8 mouse cellular contexts compared by ENCODE assay signal in genomic region chr9:21426013-21426412, GRCm38 (mm10). TPM values are rescaled to one million over a fixed set of nuclear protein-coding genes. Genes with fewer than 3 reads are reported as not detected.
DNase-seq lines count a peak whose midpoint lies in the region; ATAC-seq and TF ChIP-seq lines count a peak whose summit lies in the region.

No protein-coding gene starts in this region.

- TF ChIP-seq POLR2A in CH12.LX (IDR thresholded peaks at IDR 0.05; ENCODE audit: low read depth, low read length), result no peak

- peaks cover 11 to 50% of the 10 kb centered on the region in 2 experiments for H3K4me1 ChIP-seq in CH12.LX (ENCODE audit: control insufficient read depth in 1 of 2, insufficient read depth in 2 of 2)
- H3K4me1 ChIP-seq in hindbrain, embryonic 14.5 days (replicated peaks; ENCODE audit: control insufficient read depth, insufficient read depth, low read length), result peaks cover 24% of the 10 kb centered on the region
- peaks cover 68% of the 10 kb centered on the region for H3K4me1 ChIP-seq in liver, embryonic 13.5 days (replicated peaks)
- peaks cover 25% of the 10 kb centered on the region for H3K4me1 ChIP-seq in neural tube, embryonic 12.5 days

- H3K4me3 ChIP-seq in CH12.LX (replicated peaks in 1 of 3; ENCODE audit: low read depth in 2 of 3, low read length in 2 of 3, poor library complexity in 1 of 3), result peak overlapping the region; percentile 89 to 91 (median 90)
- peak overlapping the region; percentile 72 for H3K4me3 ChIP-seq in hindbrain, embryonic 14.5 days (replicated peaks; ENCODE audit: low read length)
- H3K4me3 ChIP-seq in liver, embryonic 13.5 days (replicated peaks), result peak overlapping the region; percentile 91
- peak overlapping the region; percentile 93 for H3K4me3 ChIP-seq in neural tube, embryonic 12.5 days

- DNase-seq in CH12.LX (ENCODE audit: extremely low read depth) (peak; percentile 34), ZHBTc4 (ENCODE audit: low read depth, low spot score) (peak; percentile 53)
- DNase-seq in hindbrain, embryonic 14.5 days (ENCODE audit: low spot score), result no peak
- no peak for DNase-seq in liver, embryonic 13.5 days
- no peak for DNase-seq in ovary, postnatal 36 days (ENCODE audit: low spot score)
- DNase-seq in embryo, embryonic 11 days, result no peak
- no peak for DNase-seq in ovary, postnatal 10 days (ENCODE audit: low spot score)

- peak overlapping the region; percentile 88 for H3K4me2 ChIP-seq in CH12.LX (ENCODE audit: insufficient read depth, low read depth, poor library complexity, severe bottlenecking)
- peak overlapping the region; percentile 85 for H3K4me2 ChIP-seq in hindbrain, embryonic 14.5 days (replicated peaks)
- H3K4me2 ChIP-seq in liver, embryonic 13.5 days, result peak overlapping the region; percentile 90
- peak overlapping the region; percentile 87 for H3K4me2 ChIP-seq in neural tube, embryonic 12.5 days (replicated peaks)

- H3K9ac ChIP-seq in CH12.LX (ENCODE audit: insufficient read depth, low read depth), result peak overlapping the region; percentile 80
- peak overlapping the region; percentile 80 for H3K9ac ChIP-seq in hindbrain, embryonic 14.5 days
- peak overlapping the region; percentile 97 for H3K9ac ChIP-seq in liver, embryonic 13.5 days
- H3K9ac ChIP-seq in neural tube, embryonic 12.5 days, result peak overlapping the region; percentile 92

- WGBS in hindbrain, embryonic 14.5 days, result 33% methylated on average over 1 of the region's 1 CpGs
- 0% methylated on average over 1 of the region's 1 CpGs for WGBS in liver, embryonic 13.5 days (ENCODE audit: insufficient replicate concordance)
- WGBS in neural tube, embryonic 12.5 days, result 17% methylated on average over 1 of the region's 1 CpGs

- in situ Hi-C loops in CH12.LX (cut with MboI; ENCODE audit: low pct_ligation_motif_present, low pct_unique_long_range_greater_than_20kb, low sequenced_read_pairs), result loop anchor here (5.0 kb wide), 1 partner anchor 36 kb away; no protein-coding TSS in a partner anchor

- TF ChIP-seq RAD21 in CH12.LX (IDR thresholded peaks at IDR 0.05; ENCODE audit: low read depth, low read length), result no peak

- TF ChIP-seq CTCF in CH12.LX (conservative IDR thresholded peaks at IDR 0.05 in 1 of 2, IDR thresholded peaks at IDR 0.05 in 1 of 2; ENCODE audit: low read depth in 2 of 2, low read length in 2 of 2), result no peak

- no peaks in the 10 kb centered on the region for H3K27me3 ChIP-seq in CH12.LX (replicated peaks)
- H3K27me3 ChIP-seq in hindbrain, embryonic 14.5 days (ENCODE audit: control insufficient read depth, insufficient read depth, low read length), result no peaks in the 10 kb centered on the region
- no peaks in the 10 kb centered on the region for H3K27me3 ChIP-seq in liver, embryonic 13.5 days
- H3K27me3 ChIP-seq in neural tube, embryonic 12.5 days (replicated peaks), result no peaks in the 10 kb centered on the region

- peaks cover 56% of the 10 kb centered on the region for H3K79me2 ChIP-seq in CH12.LX (replicated peaks; ENCODE audit: control insufficient read depth, extremely low read depth, insufficient read depth, poor library complexity, severe bottlenecking)

- no peak for ATAC-seq in hindbrain, embryonic 14.5 days (ENCODE audit: low FRiP score)
- no peak for ATAC-seq in liver, embryonic 13.5 days (ENCODE audit: low read depth)
- ATAC-seq in neural tube, embryonic 12.5 days (ENCODE audit: low FRiP score, low read depth), result no peak

- dilution Hi-C loops in CH12.LX (cut with MboI; ENCODE audit: extremely low pct_ligation_motif_present, extremely low pct_unique_long_range_greater_than_20kb, low sequenced_read_pairs), result no loop called here

- H3K36me3 ChIP-seq in CH12.LX (replicated peaks in 1 of 2; ENCODE audit: control insufficient read depth in 1 of 2, insufficient read depth in 1 of 2, low read length in 1 of 2), result peaks cover 10 to 55% of the 10 kb centered on the region in 2 experiments
- peaks cover 5% of the 10 kb centered on the region; the same call in 1 of the 2 replicates for H3K36me3 ChIP-seq in hindbrain, embryonic 14.5 days (replicated peaks; ENCODE audit: control insufficient read depth, insufficient read depth)
- peaks cover 18% of the 10 kb centered on the region for H3K36me3 ChIP-seq in liver, embryonic 13.5 days
- H3K36me3 ChIP-seq in neural tube, embryonic 12.5 days, result peaks cover 1% of the 10 kb centered on the region; the same call in 1 of the 2 replicates

- no peak for TF ChIP-seq EP300 in CH12.LX (IDR thresholded peaks at IDR 0.05; ENCODE audit: low read length)

- H3K27ac ChIP-seq in CH12.LX (ENCODE audit: insufficient read depth, low read depth), result no peak overlapping the region
- H3K27ac ChIP-seq in hindbrain, embryonic 14.5 days, result no peak overlapping the region
- H3K27ac ChIP-seq in liver, embryonic 13.5 days, result peak overlapping the region; percentile 95
- H3K27ac ChIP-seq in neural tube, embryonic 12.5 days, result no peak overlapping the region

- H3K9me3 ChIP-seq in CH12.LX (replicated peaks; ENCODE audit: low read length), result no peaks in the 10 kb centered on the region
- H3K9me3 ChIP-seq in hindbrain, embryonic 14.5 days (ENCODE audit: control insufficient read depth, low read length), result no peaks in the 10 kb centered on the region
- no peaks in the 10 kb centered on the region for H3K9me3 ChIP-seq in liver, embryonic 13.5 days (replicated peaks)
- H3K9me3 ChIP-seq in neural tube, embryonic 12.5 days, result no peaks in the 10 kb centered on the region

TF ChIP-seq in CH12.LX, 34 proteins besides CTCF, POLR2A, EP300 and RAD21:
- TF ChIP-seq ELF1 (IDR thresholded peaks at IDR 0.05; ENCODE audit: low read depth, low read length) (peak; percentile 73), MAX (IDR thresholded peaks at IDR 0.05; ENCODE audit: low read length) (no peak), NRF1 (IDR thresholded peaks at IDR 0.05; ENCODE audit: low read depth, low read length) (no peak), ZC3H11A (IDR thresholded peaks at IDR 0.05; ENCODE audit: low read depth, low read length) (no peak), KAT2A (IDR thresholded peaks at IDR 0.05; ENCODE audit: insufficient replicate concordance, low read length) (no peak), CHD2 (IDR thresholded peaks at IDR 0.05; ENCODE audit: low read length) (0 out of 2 replicates have a peak, but pooled peaks have one; percentile 37), SIN3A (IDR thresholded peaks at IDR 0.05; ENCODE audit: low read length) (peak; percentile 33), PAX5 (IDR thresholded peaks at IDR 0.05; ENCODE audit: low read length) (no peak)

RNA-seq across cellular contexts. Expression of gene Dnm2, which starts 1.3 kb away (rescaled TPM):
- total RNA-seq in CH12.LX (2012; rRNA removed) (51.7 and 55.4 TPM in 2 replicates), CH12.LX (2014; rRNA removed) (36.4 and 37.0 TPM in 2 replicates)
- 64.3 and 66.0 TPM in 2 replicates for polyA plus RNA-seq in CH12.LX (2012; ENCODE audit: insufficient read length, low read depth)
- 58.3 and 60.7 TPM in 2 replicates for polyA plus RNA-seq in hindbrain, embryonic 14.5 days (2014; fragmentation: Nextera tagmentation; extraction: Ambion mirVana)
- 51.8 and 56.8 TPM in 2 replicates for polyA plus RNA-seq in liver, embryonic 13.5 days (2015; fragmentation: Nextera tagmentation; extraction: Ambion mirVana)
- polyA plus RNA-seq in neural tube, embryonic 12.5 days (2016; fragmentation: Nextera tagmentation; extraction: Ambion mirVana), result 74.7 and 80.4 TPM in 2 replicates

RNA-seq across cellular contexts. Expression of gene Qtrt1, which starts 14.4 kb away (rescaled TPM):
- total RNA-seq in CH12.LX (2012; rRNA removed) (57.8 and 60.5 TPM in 2 replicates), CH12.LX (2014; rRNA removed) (43.1 and 48.1 TPM in 2 replicates)
- polyA plus RNA-seq in CH12.LX (2012; ENCODE audit: insufficient read length, low read depth), result 52.4 and 56.8 TPM in 2 replicates
- polyA plus RNA-seq in hindbrain, embryonic 14.5 days (2014; fragmentation: Nextera tagmentation; extraction: Ambion mirVana), result 39.3 and 39.7 TPM in 2 replicates
- polyA plus RNA-seq in liver, embryonic 13.5 days (2015; fragmentation: Nextera tagmentation; extraction: Ambion mirVana), result 24.3 and 28.6 TPM in 2 replicates
- polyA plus RNA-seq in neural tube, embryonic 12.5 days (2016; fragmentation: Nextera tagmentation; extraction: Ambion mirVana), result 42.3 and 49.5 TPM in 2 replicates

RNA-seq across cellular contexts. Expression of gene Ilf3, which starts 58.3 kb away (rescaled TPM):
- 77.3 TPM in 2 replicates for total RNA-seq in CH12.LX (2012; rRNA removed)
- total RNA-seq in CH12.LX (2014; rRNA removed), result 72.8 and 75.8 TPM in 2 replicates
- 128 and 145 TPM in 2 replicates for polyA plus RNA-seq in CH12.LX (2012; ENCODE audit: insufficient read length, low read depth)
- polyA plus RNA-seq in hindbrain, embryonic 14.5 days (2014; fragmentation: Nextera tagmentation; extraction: Ambion mirVana), result 188 and 201 TPM in 2 replicates
- polyA plus RNA-seq in liver, embryonic 13.5 days (2015; fragmentation: Nextera tagmentation; extraction: Ambion mirVana), result 50.9 and 58.8 TPM in 2 replicates
- polyA plus RNA-seq in neural tube, embryonic 12.5 days (2016; fragmentation: Nextera tagmentation; extraction: Ambion mirVana), result 280 and 286 TPM in 2 replicates

Comparison
In these comparisons a context has a peak if more than half of its experiments do, and no peak if none do; other contexts are left out.
1. DNase-seq: peak in CH12.LX (single experiment) and ZHBTc4 (single experiment); none in hindbrain, embryonic 14.5 days (single experiment), liver, embryonic 13.5 days (single experiment), ovary, postnatal 36 days (single experiment), embryo, embryonic 11 days (single experiment) and ovary, postnatal 10 days (single experiment).
2. Peak in every context shown above with its lines, with median percentiles within 50 percentile points of each other: H3K4me2 ChIP-seq, H3K4me3 ChIP-seq and H3K9ac ChIP-seq.